Mouse (Mus musculus) adrenal gland, postnatal 25 days (tissue): Measurements from ENCODE around the gene Tns3. TPM values are rescaled to one million over a fixed set of nuclear protein-coding genes. Genes with fewer than 3 reads are reported as not detected.
A peak's percentile ranks its signal among the peaks of the same experiment; 100 is the strongest.

Source experiments
- DNase-seq: peaks from one replicate; pipeline ENCODE4 v3.0.0; 2021; ENCODE audit warnings: mixed read lengths
- total RNA-seq: library from RNA; stranded (reverse); gene quantifications from 2 replicates; pipeline ENCODE4 v1.2.3, GENCODE M21; 2021

The Tns3 gene
- total RNA-seq, 1 experiment from 2014 or later: 71.1 TPM

DNA sequence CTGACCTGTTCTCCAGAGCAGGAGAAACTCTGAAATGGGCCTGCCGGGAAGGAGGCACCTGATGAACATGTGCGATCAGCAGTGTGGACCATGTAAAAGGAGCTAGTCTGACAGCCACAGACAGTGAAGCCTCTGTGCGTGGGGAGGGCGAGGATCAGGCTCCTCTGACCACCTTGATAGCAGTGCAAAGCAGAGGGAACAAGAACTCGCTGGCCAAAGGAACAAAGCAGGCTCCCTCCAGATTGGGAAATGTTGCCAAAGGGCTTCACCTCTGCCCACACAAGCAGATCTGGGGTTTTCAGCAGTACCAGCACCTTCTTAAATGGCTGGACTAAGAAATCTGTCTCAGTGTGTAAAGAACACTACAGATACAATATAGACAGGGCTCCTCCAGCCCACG lies 229.2 kb downstream of the Tns3 start:
- DNase-seq: no peak

DNA sequence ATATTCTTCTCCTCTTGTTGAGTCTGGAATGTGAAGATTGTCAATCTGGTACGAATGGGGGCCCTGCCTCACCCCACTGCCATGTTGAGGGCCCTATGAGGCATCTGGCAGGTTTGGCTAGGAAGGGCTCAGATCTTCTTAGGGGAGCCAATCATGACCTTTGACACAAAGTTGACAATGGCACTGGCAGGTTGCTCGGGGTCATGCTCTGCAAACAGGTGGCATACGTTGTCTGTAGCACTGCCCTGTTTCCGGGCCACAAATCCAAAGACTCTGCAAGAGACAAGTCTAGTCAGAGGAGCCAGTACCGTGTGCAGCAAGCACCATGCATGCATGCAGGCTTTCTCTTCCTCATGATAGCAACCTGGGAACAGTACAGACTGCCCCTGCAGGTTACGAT lies 230.0 kb downstream of the Tns3 start:
- no peak for DNase-seq

DNA sequence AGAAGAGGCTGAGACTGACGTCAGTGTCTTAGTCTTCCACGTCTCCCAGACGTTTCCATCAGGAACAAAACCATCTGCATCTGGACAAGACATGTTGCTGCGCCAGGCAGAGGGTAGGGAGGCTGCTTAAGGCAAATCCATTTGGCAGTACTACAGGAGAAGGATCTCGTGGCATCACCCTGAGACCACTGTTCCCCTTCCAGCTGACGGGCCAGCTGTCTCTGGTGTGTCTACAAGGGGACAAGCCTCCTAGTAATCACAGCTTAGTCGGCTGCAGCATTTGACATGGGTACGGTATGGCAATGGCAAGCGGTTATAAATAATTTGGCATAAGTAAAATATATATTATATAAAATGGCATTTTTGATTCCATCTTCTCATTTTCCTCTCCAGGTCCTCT lies 230.9 kb downstream of the Tns3 start:
- DNase-seq: no peak

DNA sequence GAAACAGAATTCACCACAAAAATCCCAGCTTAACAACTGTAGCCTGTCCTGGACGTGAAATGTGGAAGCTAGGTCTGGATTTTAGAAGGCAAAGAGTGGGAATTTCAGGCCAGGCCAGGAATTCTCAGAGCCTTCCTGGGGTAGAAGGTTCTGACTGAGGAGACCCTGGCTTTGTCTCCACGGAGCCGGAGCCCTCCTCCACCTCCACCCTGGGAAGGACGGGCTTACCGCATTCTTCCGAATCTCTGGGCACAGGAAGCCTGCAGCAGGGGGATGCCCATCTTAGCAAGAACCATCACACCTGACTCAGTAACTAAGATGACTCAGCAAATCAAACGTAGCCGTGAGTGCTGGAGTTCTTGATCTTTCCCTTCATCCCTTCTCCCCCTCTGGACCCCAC lies 231.4 kb downstream of the Tns3 start:
- DNase-seq: no peak

DNA sequence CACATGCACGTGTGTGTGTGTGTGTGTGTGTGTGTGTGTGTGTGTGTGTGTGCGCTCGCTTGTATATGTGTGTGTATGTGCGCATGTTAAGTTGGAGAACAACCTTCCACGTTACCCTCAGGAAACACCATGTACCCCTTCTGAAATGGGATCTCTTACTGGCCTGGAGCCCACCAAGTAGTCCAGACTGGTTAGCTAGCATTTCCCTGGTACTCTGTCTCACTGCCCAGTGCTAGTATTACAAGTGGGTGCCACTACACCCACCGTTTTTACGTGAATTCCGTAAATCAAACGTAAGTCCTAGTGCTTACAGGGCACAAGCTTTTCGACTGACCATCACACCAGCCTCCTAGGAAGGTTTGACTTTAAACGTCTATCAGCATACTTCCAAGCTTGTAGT lies 236.7 kb downstream of the Tns3 start:
- DNase-seq: no peak

DNA sequence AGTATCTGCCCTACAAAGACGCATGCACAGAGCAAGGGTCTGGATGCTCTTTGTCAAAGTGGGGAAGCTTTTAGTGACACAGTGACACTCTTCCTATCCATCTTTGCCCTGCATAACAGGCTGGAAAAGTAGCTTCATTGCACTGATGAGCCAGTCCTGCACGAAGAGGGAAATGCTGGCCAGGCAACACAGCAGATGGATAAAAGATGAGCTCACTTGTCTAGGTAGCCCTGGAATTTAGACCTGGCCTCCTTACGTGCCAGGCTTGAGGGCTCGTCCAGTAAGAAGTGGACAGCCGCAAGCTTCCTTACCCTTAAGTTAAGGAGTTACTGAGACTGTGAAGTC lies 239.1 kb downstream of the Tns3 start:
- no peak for DNase-seq

DNA sequence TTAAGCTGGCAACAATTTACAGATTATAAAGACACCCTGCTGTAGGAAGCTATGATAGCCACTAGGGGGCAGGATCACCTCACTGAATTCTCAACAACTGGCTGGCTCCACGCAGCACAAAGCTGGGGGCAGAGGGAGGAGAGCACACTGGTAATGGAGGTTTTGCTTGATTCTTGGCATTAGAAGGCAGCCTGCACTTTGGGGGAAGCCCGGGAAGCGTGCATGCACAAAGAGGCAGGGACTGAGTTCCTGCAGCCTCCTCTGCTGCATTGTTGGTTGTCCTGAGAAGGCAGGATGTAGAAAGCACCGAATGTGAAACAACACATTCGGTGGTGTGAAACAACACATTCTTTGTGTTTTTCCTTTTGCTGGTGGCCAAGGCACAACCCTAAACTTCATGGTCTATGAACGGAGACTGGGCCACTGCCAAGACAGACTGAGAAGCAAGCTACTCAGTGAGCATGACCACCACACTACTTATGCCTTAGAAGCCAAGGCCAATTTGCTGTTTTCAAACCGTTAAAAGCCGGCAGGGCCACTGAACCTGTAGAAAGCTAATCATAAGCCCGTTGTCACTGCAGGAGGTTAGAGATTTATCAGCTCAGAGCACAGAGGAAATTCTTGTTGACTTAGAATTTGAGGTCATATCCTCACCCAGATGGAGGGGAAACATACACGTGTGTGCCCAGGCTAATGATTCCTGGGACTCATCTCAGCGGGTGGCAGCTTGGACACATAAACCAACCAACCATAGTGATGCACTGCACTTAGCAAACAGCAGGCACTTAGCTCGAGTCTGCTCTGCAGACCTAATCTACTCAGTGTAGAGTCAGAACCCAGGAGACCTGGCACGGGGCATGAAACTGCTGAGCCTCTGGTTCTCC lies 239.8 kb downstream of the Tns3 start:
- DNase-seq: peak; percentile 61

DNA sequence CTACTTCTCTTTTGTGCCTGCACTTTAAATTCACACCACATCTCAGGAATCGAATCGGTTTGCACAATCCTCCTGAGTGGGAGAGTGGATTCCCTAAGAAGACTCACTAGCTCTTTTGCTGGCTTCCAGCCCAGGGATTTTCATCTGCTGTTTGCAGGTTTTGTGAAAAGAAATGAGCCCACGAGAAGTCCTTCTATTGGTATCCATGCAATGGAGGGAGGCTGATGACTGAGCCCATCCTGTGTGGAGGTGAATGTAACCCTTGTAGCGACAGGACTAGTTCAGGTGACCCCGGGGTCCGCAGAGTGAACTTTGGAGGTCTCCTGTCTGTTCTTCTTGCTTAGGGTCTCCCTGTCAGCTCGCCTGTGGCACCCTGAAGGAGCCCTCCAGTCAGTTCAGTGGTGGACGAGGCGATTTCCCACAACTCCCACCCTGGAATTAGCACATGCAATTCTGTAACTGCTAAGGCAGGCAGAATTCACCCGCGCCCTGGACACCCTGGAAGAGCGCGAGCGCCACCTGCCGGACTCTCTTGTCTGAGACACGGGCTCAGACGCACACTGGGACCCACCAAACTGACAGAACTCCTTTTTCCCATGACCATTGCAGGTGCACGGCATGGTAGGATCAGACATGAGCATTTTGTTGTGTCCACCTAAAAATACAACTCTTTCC lies 259.0 kb downstream of the Tns3 start:
- peak; percentile 72 for DNase-seq

DNA sequence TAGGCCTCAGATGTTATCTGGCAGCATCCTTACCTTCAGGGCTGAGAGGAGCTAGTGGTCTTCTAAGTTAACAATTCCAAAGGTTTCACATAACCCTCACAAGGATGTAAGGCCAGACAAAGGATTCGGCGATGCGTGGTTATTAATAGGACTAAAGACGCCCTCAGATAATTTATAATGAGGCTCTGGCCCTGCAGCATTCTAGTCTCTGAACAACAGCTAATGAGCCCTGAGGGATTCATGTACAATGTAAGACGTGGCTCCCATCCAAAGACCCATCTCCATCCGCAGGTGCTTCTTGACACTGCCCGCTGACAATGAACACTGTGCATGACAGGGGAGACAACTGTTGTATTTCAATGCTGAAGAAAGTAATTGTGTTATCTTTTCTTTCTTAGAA lies 263.0 kb downstream of the Tns3 start:
- DNase-seq: no peak

DNA sequence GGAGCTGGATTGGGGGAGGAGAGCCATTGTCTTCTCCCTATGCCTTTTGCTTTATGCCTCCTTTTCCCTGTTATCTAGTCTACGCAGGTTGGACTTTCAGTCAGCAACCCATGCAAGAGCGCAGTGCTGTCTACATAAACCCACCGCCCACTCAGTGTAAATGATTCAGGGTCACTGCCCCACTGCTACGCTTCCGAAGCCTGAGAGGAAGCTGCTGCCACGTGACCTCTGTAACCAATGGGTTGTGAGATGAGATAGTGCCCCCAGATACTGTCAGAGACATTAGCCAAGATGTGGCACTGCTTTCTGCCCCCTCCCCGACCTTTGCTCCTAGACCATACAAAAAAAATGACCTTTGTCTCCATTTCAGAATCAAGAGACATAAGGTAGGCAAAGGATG lies 268.0 kb downstream of the Tns3 start:
- no peak for DNase-seq

DNA sequence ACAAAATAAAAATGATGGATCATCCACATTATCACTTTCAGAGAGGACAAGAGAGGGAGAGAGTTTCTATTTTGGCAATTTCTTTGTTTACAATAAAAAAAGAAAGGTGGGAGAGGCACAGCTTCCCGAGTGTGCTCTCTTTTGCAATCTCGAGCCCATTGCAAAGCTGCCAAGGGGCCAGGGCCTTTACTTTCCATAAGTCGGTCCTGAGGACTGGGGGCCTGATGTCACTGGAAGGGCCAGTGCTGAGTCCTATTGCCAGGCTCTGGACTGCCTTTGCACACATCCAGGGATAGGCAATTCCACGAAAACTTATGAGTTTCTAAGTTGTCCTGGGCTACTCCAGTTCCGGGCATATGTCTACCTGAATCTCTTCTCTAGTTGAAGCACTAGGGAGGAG lies 272.8 kb downstream of the Tns3 start:
- DNase-seq: no peak

DNA sequence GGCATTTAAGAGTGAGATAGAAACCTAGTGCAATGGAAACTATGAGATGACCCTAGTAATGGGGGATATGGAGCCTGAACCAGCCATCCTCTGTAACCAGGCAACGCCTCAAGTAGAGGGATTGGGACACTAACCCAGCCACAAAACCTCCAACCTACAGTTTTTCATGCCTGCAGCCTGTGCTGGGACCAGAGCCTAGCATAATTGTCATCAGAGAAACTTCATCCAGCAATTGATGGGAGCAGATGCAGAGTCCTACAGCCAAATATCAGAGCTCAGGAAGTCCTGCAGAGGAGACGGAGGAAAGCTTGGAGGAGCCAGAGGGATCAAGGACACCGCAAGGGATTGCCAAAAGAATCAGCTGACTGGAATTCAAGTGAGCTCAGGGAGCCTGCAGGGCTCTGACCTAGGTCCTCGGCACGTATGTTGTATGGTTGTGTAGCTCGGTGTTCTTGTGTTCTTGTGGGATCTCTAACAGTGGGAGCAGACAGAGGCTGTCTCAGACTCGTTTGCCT lies 278.4 kb downstream of the Tns3 start:
- no peak for DNase-seq
